Mouse (Mus musculus) forebrain, embryonic 12.5 days (tissue): ENCODE measurements around the gene Myrip. TPM values are rescaled to one million over a fixed set of nuclear protein-coding genes. Genes with fewer than 3 reads are reported as not detected.

ENCODE experiments used
- ATAC-seq: fragments of 200-750 bp; cut with Nextera tagmentation; 2 replicates; pipeline ENCODE4 v1.8.0; 2017; ENCODE audit warnings: moderate TSS enrichment; ENCODE audit not compliant: low FRiP score
- H3K27ac ChIP-seq: fragments of 300-500 bp; sonication (generic); 2 replicates; pipeline ENCODE4 v1.5.1; 2016; ENCODE audit warnings: mild to moderate bottlenecking
- H3K27me3 ChIP-seq: fragments of 300-500 bp; sonication (generic); 2 replicates; pipeline ENCODE4 v1.6.1; 2016; ENCODE audit warnings: mild to moderate bottlenecking
- H3K36me3 ChIP-seq: fragments of 300-500 bp; sonication (generic); replicated peaks from 2 replicates; pipeline ENCODE4 v1.6.1; 2016; ENCODE audit warnings: mild to moderate bottlenecking
- H3K4me1 ChIP-seq: fragments of 300-500 bp; sonication (generic); 2 replicates; pipeline ENCODE4 v1.6.1; 2016
- H3K4me2 ChIP-seq: fragments of 300-500 bp; sonication (generic); 2 replicates; pipeline ENCODE4 v1.6.1; 2016; ENCODE audit warnings: mild to moderate bottlenecking, moderate library complexity
- H3K4me3 ChIP-seq: fragments of 300-500 bp; sonication (generic); replicated peaks from 2 replicates; pipeline ENCODE4 v1.5.1; 2016; ENCODE audit warnings: mild to moderate bottlenecking
- H3K9ac ChIP-seq: fragments of 300-500 bp; sonication (generic); 2 replicates; pipeline ENCODE4 v1.6.1; 2016; ENCODE audit warnings: mild to moderate bottlenecking
- H3K9me3 ChIP-seq: fragments of 300-500 bp; sonication (generic); 2 replicates; pipeline ENCODE4 v1.6.1; 2016
- WGBS: fragments of 180-500 bp; shearing (Covaris S2); methylation state at CpG from one replicate; pipeline ENCODE4 v1.1.7; 2016; 5-methylcytosine and 5-hydroxymethylcytosine counted together
- polyA plus RNA-seq: library from polyadenylated mRNA; unstranded; fragments of >200 nt; fragmentation: Nextera tagmentation; extraction: Ambion mirVana; gene quantifications from 2 replicates; pipeline ENCODE4 v1.2.1, GENCODE M21; 2016

The Myrip gene
- polyA plus RNA-seq, 1 experiment from 2014 or later, result 0.96 TPM

DNA sequence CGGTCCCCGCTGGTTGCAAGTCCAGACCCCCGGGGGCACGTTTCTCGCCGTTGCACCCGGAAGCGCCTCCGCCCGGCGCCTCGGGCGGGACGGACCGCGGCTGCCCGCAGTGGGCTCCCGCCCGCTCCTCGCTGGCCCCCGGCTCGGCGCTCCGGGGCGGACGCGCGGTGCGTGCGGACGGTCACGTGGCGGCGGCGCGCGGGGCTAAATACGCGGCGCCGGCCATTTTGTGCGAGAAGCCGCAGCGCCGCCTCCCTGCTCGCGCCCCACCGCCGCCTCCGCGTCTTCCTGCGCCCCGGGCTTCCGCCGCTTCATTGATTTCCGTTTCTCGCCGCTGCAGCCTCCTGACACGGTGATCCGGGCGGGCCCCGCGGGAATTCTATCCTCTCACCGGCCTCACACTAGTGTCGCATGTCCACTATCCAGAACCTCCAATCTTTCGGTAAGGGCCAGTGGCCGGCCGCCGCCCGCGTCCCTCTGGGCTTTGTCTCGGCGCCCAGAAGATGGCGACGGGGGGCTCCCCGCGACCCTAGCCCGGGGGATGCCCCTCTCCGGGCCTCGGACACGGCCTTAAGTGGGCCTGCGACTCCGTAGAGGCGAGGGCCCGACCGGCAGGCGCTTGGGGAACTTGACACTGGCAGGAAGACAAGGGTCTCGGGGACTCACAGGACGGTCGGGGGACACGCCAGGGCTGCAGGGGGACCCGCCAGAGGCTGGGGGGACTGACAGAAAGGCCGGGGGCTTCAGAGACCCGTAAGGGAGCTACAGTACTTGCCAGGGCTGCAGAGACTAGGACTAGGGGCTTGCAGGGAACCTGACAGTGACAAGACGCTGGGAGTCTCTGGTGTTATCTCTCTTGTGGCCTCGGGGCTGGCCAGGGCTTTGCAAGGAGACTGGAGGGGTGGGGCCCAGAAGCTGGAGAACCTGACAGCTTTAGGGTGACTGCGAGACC, 191.4 kb downstream of the Myrip start:
- peak overlapping the region; percentile 99 for H3K4me3 ChIP-seq
- peak overlapping the region; percentile 93 for H3K27ac ChIP-seq
- H3K36me3 ChIP-seq, result peaks cover 32% of the 10 kb centered on the region
- no peaks in the 10 kb centered on the region for H3K27me3 ChIP-seq
- H3K4me1 ChIP-seq, result peaks cover 29% of the 10 kb centered on the region
- peak overlapping the region; percentile 100 for H3K9ac ChIP-seq
- H3K9me3 ChIP-seq, result no peaks in the 10 kb centered on the region
- ATAC-seq, result peak; percentile 88
- WGBS, result under 1% methylated on average over 65 of the region's 97 CpGs
- peak overlapping the region; percentile 88 for H3K4me2 ChIP-seq

- peaks cover 32% of the 10 kb centered on the region for H3K36me3 ChIP-seq
- H3K4me3 ChIP-seq, result peak overlapping the region; percentile 99
- whole genome bisulfite sequencing, result 73% methylated on average over 12 of the region's 12 CpGs
- H3K4me2 ChIP-seq, result peak overlapping the region; percentile 88
- H3K27ac ChIP-seq, result peak overlapping the region; percentile 93; the same call in 1 of the 2 replicates
- no peaks in the 10 kb centered on the region for H3K9me3 ChIP-seq
- peaks cover 29% of the 10 kb centered on the region for H3K4me1 ChIP-seq
- peak overlapping the region; percentile 100 for H3K9ac ChIP-seq
- ATAC-seq, result no peak
- H3K27me3 ChIP-seq, result no peaks in the 10 kb centered on the region
These were observed 192.5 kb downstream of the Myrip start for GRCm38 (mm10) chr9:120493781-120494180.

DNA sequence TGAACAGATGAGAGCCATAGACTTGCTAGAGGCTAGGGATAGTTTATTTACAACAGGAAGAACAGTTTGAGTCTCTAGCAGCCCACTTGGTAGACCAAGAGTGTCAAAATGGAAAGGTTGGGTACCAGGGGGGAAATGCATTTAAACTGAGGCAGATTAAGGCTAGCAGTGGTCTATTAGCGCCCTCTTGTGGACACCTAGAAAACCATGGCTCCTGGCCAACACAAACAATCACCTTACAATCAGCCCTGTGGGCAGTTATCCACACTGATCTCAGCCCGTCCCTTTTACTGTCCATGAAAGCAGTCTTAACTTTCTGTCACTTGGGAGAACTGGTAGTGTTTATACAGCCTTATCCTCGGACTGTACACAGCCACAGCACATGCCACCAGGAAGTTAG, 195.4 kb downstream of the Myrip start:
- peaks cover 32% of the 10 kb centered on the region for H3K36me3 ChIP-seq
- no peak overlapping the region for H3K4me3 ChIP-seq
- 0 out of 2 replicates have a peak overlapping the region, but pooled peaks have one; percentile 42 for H3K27ac ChIP-seq
- no peaks in the 10 kb centered on the region for H3K9me3 ChIP-seq
- H3K4me2 ChIP-seq, result no peak overlapping the region
- H3K27me3 ChIP-seq, result no peaks in the 10 kb centered on the region
- H3K9ac ChIP-seq, result no peak overlapping the region
- H3K4me1 ChIP-seq, result peaks cover 29% of the 10 kb centered on the region
- ATAC-seq, result 0 out of 2 replicates have a peak, but pooled peaks have one; percentile 5
- WGBS, result 8% methylated on average over 3 of the region's 3 CpGs

- Histone ChIP-seq H3K36me3 (peaks cover 32% of the 10 kb centered on the region), H3K4me1 (peaks cover 24% of the 10 kb centered on the region), H3K4me3 (no peak overlapping the region), H3K27ac (no peak overlapping the region), H3K9ac (no peak overlapping the region; the same call in 1 of the 2 replicates), H3K4me2 (no peak overlapping the region), H3K9me3 (no peaks in the 10 kb centered on the region), H3K27me3 (no peaks in the 10 kb centered on the region)
- 82% methylated on average over 5 of the region's 5 CpGs for WGBS
- ATAC-seq, result no peak
These were observed 196.7 kb downstream of the Myrip start for GRCm38 (mm10) chr9:120497983-120498382.

GRCm38 (mm10) chr9:120501191-120501902, 200.0 kb downstream of the Myrip start:
- Histone ChIP-seq H3K4me3 (no peak overlapping the region), H3K4me2 (no peak overlapping the region), H3K36me3 (peaks cover 8% of the 10 kb centered on the region), H3K9me3 (peaks cover under 1% of the 10 kb centered on the region; the same call in 1 of the 2 replicates), H3K27me3 (no peaks in the 10 kb centered on the region), H3K9ac (no peak overlapping the region), H3K27ac (no peak overlapping the region), H3K4me1 (0 out of 2 replicates have a peak, but pooled peaks cover 4% of the 10 kb centered on the region)
- WGBS, result 44% methylated on average over 10 of the region's 10 CpGs
- ATAC-seq, result peak; percentile 37; the same call in 1 of the 2 replicates

DNA sequence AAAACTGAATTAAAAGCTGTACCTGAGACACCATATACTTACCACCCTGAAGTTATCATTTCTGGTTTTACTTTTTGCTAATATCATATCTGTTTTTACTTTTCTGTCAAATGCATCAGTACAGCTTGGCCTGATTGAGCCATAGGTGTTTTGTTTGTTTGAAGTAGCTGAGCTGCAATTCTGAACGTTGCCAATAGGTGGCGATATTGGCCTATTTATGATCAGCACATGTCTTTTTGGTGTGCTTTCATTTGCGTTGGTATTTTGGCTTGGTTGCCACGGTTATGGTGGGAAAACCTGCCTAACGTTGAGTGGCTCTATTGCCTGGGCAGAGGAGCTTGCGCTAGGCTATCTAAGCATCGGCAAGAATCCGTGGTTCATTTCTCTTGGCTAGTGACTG, 200.7 kb downstream of the Myrip start:
- Histone ChIP-seq H3K36me3 (peaks cover 6% of the 10 kb centered on the region), H3K9ac (no peak overlapping the region), H3K4me2 (no peak overlapping the region), H3K27ac (no peak overlapping the region), H3K9me3 (peaks cover 7% of the 10 kb centered on the region), H3K4me1 (no peaks in the 10 kb centered on the region), H3K4me3 (no peak overlapping the region), H3K27me3 (no peaks in the 10 kb centered on the region)
- peak; percentile 39; the same call in 1 of the 2 replicates for ATAC-seq
- 8% methylated on average over 8 of the region's 8 CpGs for WGBS

- Histone ChIP-seq H3K4me3 (no peak overlapping the region), H3K27me3 (no peaks in the 10 kb centered on the region), H3K4me2 (no peak overlapping the region), H3K9me3 (peaks cover 11% of the 10 kb centered on the region), H3K9ac (no peak overlapping the region), H3K27ac (no peak overlapping the region), H3K4me1 (no peaks in the 10 kb centered on the region), H3K36me3 (no peaks in the 10 kb centered on the region)
- 86% methylated on average over 2 of the region's 2 CpGs for WGBS
- no peak for ATAC-seq
These were observed 203.1 kb downstream of the Myrip start for GRCm38 (mm10) chr9:120504423-120504822.

GRCm38 (mm10) chr9:120511781-120512180, 210.5 kb downstream of the Myrip start:
- Histone ChIP-seq H3K9me3 (peaks cover 9% of the 10 kb centered on the region; the same call in 1 of the 2 replicates), H3K9ac (no peak overlapping the region), H3K4me1 (no peaks in the 10 kb centered on the region), H3K4me2 (no peak overlapping the region), H3K27me3 (no peaks in the 10 kb centered on the region), H3K4me3 (no peak overlapping the region), H3K36me3 (no peaks in the 10 kb centered on the region), H3K27ac (no peak overlapping the region)
- WGBS, result 81% methylated on average over 3 of the region's 3 CpGs
- no peak for ATAC-seq

GRCm38 (mm10) chr9:120516720-120517119, 215.4 kb downstream of the Myrip start:
- Histone ChIP-seq H3K27ac (no peak overlapping the region), H3K4me1 (no peaks in the 10 kb centered on the region; the same call in 1 of the 2 replicates), H3K36me3 (no peaks in the 10 kb centered on the region), H3K9me3 (0 out of 2 replicates have a peak, but pooled peaks cover 4% of the 10 kb centered on the region), H3K27me3 (no peaks in the 10 kb centered on the region), H3K4me3 (no peak overlapping the region), H3K4me2 (no peak overlapping the region), H3K9ac (no peak overlapping the region)
- WGBS, result 88% methylated on average over 8 of the region's 8 CpGs
- ATAC-seq, result no peak

DNA sequence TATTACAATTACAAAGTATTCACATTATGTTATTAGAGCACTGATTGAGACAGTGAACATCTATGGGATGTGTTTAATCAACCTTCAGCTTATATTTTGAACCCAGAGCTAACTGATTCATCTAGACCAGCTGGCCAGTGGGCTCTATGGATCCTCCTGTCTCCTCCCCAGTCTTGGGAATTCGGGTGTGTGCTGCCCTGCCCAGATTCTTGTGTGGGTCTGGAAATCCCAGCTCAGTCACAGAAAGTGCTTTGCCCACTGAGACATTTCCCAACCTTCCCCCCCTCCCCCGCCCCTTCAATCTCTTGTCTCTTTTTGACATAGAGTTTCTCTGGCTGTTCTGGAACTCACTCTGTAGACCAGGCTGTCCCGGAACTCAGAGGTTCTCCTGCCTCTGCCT, 217.6 kb downstream of the Myrip start:
- Histone ChIP-seq H3K9ac (no peak overlapping the region), H3K9me3 (no peaks in the 10 kb centered on the region), H3K36me3 (no peaks in the 10 kb centered on the region), H3K27me3 (no peaks in the 10 kb centered on the region), H3K27ac (no peak overlapping the region), H3K4me2 (no peak overlapping the region), H3K4me3 (no peak overlapping the region), H3K4me1 (no peaks in the 10 kb centered on the region; the same call in 1 of the 2 replicates)
- WGBS, result 80% methylated on average over 3 of the region's 3 CpGs
- no peak for ATAC-seq

DNA sequence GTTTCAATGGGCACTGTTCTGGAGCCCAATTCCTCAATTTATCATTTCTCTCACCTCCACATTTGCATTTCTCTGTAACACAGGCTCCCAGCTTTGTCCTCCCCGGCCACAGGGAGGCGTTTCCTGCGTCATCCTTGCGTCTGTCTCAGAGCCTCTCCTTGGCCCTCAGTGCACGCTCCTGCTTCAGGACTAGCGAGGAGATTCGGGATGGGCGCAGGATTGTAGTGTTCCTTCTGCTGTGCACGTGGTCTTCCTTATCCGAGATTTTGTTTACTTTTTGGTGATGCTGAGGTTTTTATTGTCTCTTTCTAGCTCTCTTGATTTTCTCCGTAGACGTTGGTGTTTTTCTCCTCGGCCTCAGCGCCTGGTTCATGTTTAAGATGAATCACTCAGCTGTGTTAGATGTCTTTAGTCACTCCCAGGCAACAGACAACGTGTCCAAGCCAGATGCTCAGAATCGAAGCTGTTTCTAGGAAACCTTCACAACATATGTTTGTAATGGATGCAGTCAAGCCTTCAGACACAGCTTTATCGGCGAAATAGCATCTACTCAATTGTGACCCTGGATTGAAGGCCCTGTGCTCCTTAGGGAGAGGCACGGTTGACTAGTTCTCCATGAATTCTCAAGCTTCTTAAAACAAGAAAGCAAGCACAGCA, 218.3 kb downstream of the Myrip start:
- Histone ChIP-seq H3K4me1 (no peaks in the 10 kb centered on the region; the same call in 1 of the 2 replicates), H3K27ac (no peak overlapping the region), H3K4me3 (no peak overlapping the region), H3K9ac (no peak overlapping the region), H3K4me2 (no peak overlapping the region), H3K9me3 (no peaks in the 10 kb centered on the region), H3K27me3 (no peaks in the 10 kb centered on the region), H3K36me3 (no peaks in the 10 kb centered on the region)
- 69% methylated on average over 19 of the region's 19 CpGs for WGBS
- ATAC-seq, result no peak

DNA sequence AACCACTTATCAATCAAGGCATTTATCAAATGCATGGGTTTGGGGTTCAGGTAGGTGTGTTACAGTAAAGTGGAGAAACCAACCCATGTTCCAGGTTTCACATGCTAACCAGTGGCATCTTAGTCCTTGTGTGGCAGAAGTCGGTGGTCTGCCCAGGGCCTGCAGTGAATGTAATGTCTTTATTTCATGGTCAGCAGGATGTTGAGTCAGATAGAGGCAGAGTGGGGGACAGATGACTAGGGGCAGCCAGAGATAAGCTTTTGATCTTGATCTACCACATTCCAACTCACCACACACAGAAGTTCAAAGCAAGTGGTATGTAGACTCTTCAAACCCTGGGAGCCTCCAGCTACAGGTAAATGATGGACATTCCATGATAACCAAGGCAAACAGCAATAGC, 219.8 kb downstream of the Myrip start:
- 87% methylated on average over 1 of the region's 1 CpGs for WGBS
- Histone ChIP-seq H3K9me3 (no peaks in the 10 kb centered on the region), H3K4me1 (no peaks in the 10 kb centered on the region; the same call in 1 of the 2 replicates), H3K27me3 (no peaks in the 10 kb centered on the region), H3K4me3 (no peak overlapping the region), H3K36me3 (no peaks in the 10 kb centered on the region), H3K4me2 (no peak overlapping the region), H3K9ac (no peak overlapping the region), H3K27ac (no peak overlapping the region)
- no peak for ATAC-seq
